Mouse (Mus musculus) embryo, embryonic 11.5 days (tissue): Measurements from ENCODE around the gene Wnt16.

Experiments used
- DNase-seq: peaks from one replicate; pipeline ENCODE4 v3.0.0-alpha.2; 2012; ENCODE audit warnings: low read depth, low spot score

Gene Wnt16

GRCm38 (mm10) chr6:22325364-22326072, 37.5 kb downstream of the Wnt16 start:
- peak; percentile 54 for DNase-seq

DNA sequence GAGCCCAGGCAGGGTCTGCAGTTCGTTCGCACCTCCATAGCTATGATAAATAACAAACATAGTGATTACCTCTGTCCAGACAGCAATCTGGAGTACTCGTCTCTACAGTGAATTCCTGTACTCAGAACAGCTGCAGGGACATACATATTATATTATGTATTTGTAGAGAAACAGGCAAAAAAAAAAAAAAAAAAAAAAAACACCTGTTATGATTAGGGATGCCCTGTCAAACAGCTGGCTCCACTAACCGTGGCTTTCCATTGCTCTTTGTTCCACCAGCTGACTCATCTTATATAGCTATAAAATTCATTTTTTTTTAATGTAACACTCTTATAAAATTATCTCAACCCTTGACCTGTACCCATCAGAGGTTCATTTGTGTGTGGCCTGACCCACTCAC, 38.3 kb downstream of the Wnt16 start:
- DNase-seq, result no peak

DNA sequence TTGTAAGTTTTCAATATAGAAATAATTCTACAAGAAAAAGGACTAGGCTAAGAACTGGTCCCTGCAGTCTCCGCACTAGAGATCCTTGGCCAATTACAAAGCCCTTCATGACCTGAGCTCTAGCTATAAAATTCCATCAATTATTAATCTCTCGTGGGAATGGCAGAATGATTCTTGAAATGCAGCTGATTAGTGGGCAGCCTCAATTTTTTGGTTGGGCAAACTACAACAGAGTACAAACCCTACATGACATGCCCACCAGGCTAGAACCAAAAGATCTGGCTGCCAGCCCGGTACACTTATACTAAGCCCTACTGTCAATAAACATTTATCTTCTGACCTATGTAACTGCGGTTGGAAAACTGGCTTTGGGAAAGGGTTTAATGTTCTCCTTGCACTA, 39.1 kb downstream of the Wnt16 start:
- no peak for DNase-seq

DNA sequence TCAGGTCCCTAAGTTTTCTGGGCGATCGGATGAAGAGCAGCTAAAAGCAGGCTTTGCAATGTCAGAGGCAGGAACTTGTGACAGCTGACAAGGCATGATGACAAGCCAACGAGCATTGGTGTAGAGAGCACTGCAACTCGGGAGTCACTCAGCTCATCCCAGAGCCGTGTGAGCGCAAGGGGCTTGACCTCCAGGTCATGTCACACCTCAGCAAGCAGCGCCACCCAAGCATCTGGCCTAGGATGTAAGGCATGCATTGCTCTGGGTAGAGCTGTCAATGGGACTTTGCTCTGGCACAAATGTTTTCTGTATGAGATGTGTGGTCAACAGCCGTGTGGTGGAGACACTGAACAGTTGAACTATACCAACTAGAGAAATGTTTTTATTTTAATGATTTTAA, 39.9 kb downstream of the Wnt16 start:
- DNase-seq, result no peak

GRCm38 (mm10) chr6:22330169-22330960, 42.3 kb downstream of the Wnt16 start:
- no peak for DNase-seq

- no peak for DNase-seq
Measured at GRCm38 (mm10) chr6:22332548-22332947, 44.5 kb downstream of the Wnt16 start.

DNA sequence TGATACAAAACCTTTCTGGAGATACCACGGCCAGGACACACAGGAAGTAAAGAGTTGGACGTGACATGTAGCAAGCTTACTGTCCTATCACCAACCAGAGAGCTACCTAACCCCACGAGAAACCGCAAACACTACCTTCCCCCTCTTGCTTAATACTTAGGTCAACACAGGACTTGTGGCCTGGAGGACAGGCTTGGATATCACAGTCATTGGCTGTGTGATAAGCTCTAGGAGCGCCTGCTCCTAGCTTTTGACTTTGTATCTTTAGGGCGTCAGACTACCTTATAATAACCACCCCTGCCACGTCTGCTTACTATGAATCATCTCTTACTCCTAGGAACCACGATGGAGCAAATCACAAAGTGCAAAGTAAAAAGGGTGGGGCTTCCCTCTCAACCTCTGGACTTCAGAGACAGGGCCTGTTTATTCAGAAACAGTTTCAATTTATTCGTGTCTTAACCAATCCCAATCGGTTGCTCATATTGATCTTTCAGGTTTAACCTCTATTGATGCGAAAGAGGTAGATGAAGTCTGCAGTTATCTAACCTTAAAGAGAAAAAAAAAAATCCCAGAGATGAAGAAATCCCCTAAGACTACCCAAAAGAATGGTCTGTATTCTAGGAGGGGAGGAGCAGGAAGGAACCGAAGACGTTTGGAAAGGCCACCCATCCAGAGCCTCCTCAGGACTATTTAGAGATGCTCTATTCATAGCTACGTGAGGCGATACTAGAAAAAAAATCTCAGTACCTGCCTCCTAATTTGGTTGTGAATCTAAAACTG, 51.9 kb downstream of the Wnt16 start:
- no peak for DNase-seq

GRCm38 (mm10) chr6:22340779-22341178, 52.8 kb downstream of the Wnt16 start:
- DNase-seq, result no peak

DNA sequence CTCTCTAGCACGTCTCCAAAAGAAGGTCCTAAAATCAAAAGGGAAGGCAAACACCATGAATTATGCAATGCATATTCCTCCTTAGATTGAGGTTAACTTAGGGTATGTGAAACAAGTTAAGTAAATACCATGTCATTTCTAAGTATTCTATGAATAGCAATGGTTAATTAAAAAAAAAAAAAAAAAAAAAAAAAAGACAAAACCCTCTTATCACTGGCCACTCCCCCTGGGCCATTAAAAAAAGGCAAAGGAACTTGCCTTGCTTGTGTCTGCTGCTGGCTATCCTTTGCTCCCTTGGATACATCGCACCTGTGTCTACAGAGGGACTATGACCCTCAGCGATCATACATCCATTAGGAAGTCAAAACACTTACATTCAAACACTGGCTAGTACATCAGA, 55.3 kb downstream of the Wnt16 start:
- no peak for DNase-seq

- no peak for DNase-seq
Measured at GRCm38 (mm10) chr6:22343706-22344105, 55.7 kb downstream of the Wnt16 start.

GRCm38 (mm10) chr6:22344443-22344842, 56.4 kb downstream of the Wnt16 start:
- DNase-seq, result no peak

DNA sequence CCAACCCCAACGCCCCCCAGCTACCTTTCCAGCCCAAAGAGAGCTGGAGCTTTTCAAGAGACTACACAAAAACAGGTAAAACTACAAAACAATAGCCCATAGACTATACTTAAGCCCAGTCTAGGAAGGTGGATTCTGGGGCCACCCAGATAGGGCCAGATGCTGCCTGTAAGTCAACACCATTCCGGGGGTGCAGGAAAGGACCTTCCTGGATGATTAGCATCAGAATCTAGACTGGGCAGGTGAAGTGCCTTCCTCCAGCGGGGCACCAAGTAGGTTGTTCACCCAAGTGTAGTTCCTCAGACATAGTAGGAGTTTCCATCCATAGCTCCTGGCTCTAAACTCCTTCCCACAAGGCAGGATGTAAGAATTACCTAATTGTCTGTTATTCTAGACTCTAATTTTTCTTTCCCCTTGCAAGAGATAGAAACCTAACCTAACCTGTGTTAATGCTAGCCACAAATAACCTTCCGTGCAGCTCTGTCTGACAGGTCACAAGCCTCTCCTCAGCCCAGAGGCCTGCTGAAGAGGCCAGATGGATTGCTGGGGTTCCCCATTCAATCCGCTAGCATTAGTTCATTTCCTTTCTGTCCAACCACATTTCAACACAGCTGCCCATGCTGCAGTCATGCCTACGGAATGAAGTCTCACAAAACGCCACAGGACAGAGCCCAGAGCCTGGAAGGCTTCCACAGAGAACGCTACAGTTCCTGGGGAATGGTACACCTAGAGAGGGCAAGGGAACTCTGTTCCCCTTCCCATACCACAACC, 59.3 kb downstream of the Wnt16 start:
- no peak for DNase-seq
